Mouse (Mus musculus): ENCODE results near the gene Gp1ba. TPM values are rescaled to one million over a fixed set of nuclear protein-coding genes. Genes with fewer than 3 reads are reported as not detected.

The Gp1ba gene
- total and polyA plus RNA-seq, 2 experiments from 2014 or later, result 0.16 TPM; not detected in 1

DNA sequence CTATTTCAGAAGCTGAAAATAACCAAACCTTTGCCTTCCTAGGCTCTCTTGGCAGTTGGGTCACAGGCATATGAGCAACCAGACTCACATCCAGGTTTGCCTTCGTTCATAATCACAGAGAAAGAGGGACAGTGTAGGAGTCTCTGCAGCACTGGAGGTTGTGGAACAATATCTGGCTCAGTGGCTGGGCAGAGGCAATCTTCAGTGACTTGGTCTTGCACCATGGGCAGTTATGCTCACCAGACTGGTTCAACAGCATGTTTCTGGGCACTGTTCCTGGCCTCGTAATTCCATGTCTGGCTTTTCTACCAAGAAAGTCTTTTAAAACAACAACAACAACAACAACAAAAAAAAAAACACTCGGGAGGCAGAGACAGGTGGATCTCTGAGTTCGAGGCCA is 3.3 kb upstream of the Gp1ba start:
- ATAC-seq (ENCODE audit: low FRiP score) (no peak), DNase-seq (ENCODE audit: low spot score) (no peak)
- H3K4me2 ChIP-seq (ENCODE audit: low read depth, low read length, poor library complexity, severe bottlenecking), result no peak overlapping the region
- no peaks in the 10 kb centered on the region for H3K36me3 ChIP-seq (ENCODE audit: insufficient read depth, low read length)
- H3K27me3 ChIP-seq (ENCODE audit: insufficient read depth, low read length), result no peaks in the 10 kb centered on the region
- H3K27ac ChIP-seq (ENCODE audit: low read depth, low read length), result no peak overlapping the region
- no peak overlapping the region for H3K9ac ChIP-seq (replicated peaks; ENCODE audit: low read length, poor library complexity, severe bottlenecking)
- no peak overlapping the region for H3K4me3 ChIP-seq (ENCODE audit: low read depth, low read length)
- WGBS, result 83% methylated on average over 4 of the region's 4 CpGs
- TF ChIP-seq CTCF (IDR thresholded peaks at IDR 0.05), result no peak
- H3K9me3 ChIP-seq (ENCODE audit: low read length), result no peaks in the 10 kb centered on the region
- no peaks in the 10 kb centered on the region for H3K4me1 ChIP-seq (ENCODE audit: insufficient read depth, low read length)

DNA sequence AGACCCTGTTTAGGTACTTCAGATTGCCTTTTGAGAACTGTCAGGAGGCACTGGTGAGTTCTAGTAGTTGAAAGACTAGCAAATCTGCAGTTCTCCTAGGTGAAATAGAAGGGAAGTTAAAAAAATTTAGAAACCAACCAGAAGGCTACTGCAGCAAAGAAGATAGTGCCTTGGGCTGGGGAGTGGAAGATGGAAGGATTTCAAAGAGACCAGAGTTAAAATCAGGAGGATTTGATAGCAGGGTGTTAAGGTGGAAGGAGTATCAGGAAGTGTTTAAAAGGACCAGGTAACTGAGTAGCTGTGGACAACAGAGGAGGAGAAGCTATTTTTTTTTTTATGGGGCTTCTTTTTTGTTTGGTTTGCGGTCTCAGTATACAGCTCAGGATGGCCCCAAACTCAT is 1.2 kb upstream of the Gp1ba start:
- Histone ChIP-seq H3K4me3 (ENCODE audit: low read depth, low read length) (no peak overlapping the region), H3K4me1 (ENCODE audit: insufficient read depth, low read length) (no peaks in the 10 kb centered on the region), H3K27me3 (ENCODE audit: insufficient read depth, low read length) (no peaks in the 10 kb centered on the region), H3K4me2 (ENCODE audit: low read depth, low read length, poor library complexity, severe bottlenecking) (no peak overlapping the region), H3K27ac (ENCODE audit: low read depth, low read length) (no peak overlapping the region), H3K9ac (replicated peaks; ENCODE audit: low read length, poor library complexity, severe bottlenecking) (no peak overlapping the region), H3K36me3 (ENCODE audit: insufficient read depth, low read length) (no peaks in the 10 kb centered on the region), H3K9me3 (ENCODE audit: low read length) (no peaks in the 10 kb centered on the region)
- TF ChIP-seq CTCF (IDR thresholded peaks at IDR 0.05), result no peak
- 94% methylated on average over 1 of the region's 1 CpGs for WGBS
- DNase-seq (ENCODE audit: low spot score) (no peak), ATAC-seq (ENCODE audit: low FRiP score) (no peak)

DNA sequence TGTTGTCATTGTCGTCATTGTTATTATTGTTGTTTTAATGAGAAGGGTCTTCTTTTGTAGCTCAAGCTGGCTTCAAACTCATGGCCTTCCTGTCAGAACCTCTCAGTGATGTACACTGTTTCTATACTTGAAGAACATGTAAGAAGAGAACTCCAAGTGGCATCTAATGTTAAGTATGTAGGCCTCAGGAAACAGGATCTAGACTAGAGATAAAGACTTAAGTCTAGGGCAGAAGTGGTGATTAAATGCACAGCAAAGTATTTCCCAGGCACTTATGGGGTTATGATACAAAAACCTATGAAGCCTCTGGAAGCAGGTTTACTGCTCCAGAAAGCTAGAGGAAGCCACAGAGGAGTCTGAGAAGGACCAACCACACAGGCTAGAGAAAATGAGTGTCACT is 629 bp upstream of the Gp1ba start:
- no peak for TF ChIP-seq CTCF (IDR thresholded peaks at IDR 0.05)
- ATAC-seq (ENCODE audit: low FRiP score), result no peak

GRCm38 (mm10) chr11:70639976-70640375 is 1.1 kb downstream of the Gp1ba start:
- no peak for ATAC-seq (ENCODE audit: low FRiP score)
- no peaks in the 10 kb centered on the region for H3K9me3 ChIP-seq (ENCODE audit: low read length)
- 85% methylated on average over 8 of the region's 8 CpGs for WGBS
- no peak overlapping the region for H3K4me3 ChIP-seq (ENCODE audit: low read depth, low read length)
- H3K36me3 ChIP-seq (ENCODE audit: insufficient read depth, low read length), result peaks cover 8% of the 10 kb centered on the region
- H3K27me3 ChIP-seq (ENCODE audit: insufficient read depth, low read length), result no peaks in the 10 kb centered on the region
- no peak for DNase-seq (ENCODE audit: low spot score)
- no peak overlapping the region for H3K27ac ChIP-seq (ENCODE audit: low read depth, low read length)
- H3K9ac ChIP-seq (replicated peaks; ENCODE audit: low read length, poor library complexity, severe bottlenecking), result no peak overlapping the region
- no peak overlapping the region for H3K4me2 ChIP-seq (ENCODE audit: low read depth, low read length, poor library complexity, severe bottlenecking)
- H3K4me1 ChIP-seq (ENCODE audit: insufficient read depth, low read length), result no peaks in the 10 kb centered on the region
- TF ChIP-seq CTCF (IDR thresholded peaks at IDR 0.05), result no peak

More for the DNA sequence above, 629 bp upstream of the Gp1ba start:
- no peaks in the 10 kb centered on the region for H3K27me3 ChIP-seq (ENCODE audit: insufficient read depth, low read length)
- H3K9ac ChIP-seq (replicated peaks; ENCODE audit: low read length, poor library complexity, severe bottlenecking), result no peak overlapping the region
- no peaks in the 10 kb centered on the region for H3K4me1 ChIP-seq (ENCODE audit: insufficient read depth, low read length)
- no peaks in the 10 kb centered on the region; the same call in 1 of the 2 replicates for H3K36me3 ChIP-seq (ENCODE audit: insufficient read depth, low read length)
- H3K4me3 ChIP-seq (ENCODE audit: low read depth, low read length), result no peak overlapping the region
- H3K27ac ChIP-seq (ENCODE audit: low read depth, low read length), result no peak overlapping the region
- no peak for DNase-seq (ENCODE audit: low spot score)
- H3K4me2 ChIP-seq (ENCODE audit: low read depth, low read length, poor library complexity, severe bottlenecking), result no peak overlapping the region
- WGBS, result 76% methylated on average over 1 of the region's 1 CpGs
- H3K9me3 ChIP-seq (ENCODE audit: low read length), result no peaks in the 10 kb centered on the region

- H3K27me3 ChIP-seq (ENCODE audit: insufficient read depth, low read length), result no peaks in the 10 kb centered on the region
- H3K9ac ChIP-seq (replicated peaks; ENCODE audit: low read length, poor library complexity, severe bottlenecking), result no peak overlapping the region
- no peak for TF ChIP-seq CTCF (IDR thresholded peaks at IDR 0.05)
- no peaks in the 10 kb centered on the region for H3K9me3 ChIP-seq (ENCODE audit: low read length)
- H3K4me1 ChIP-seq (ENCODE audit: insufficient read depth, low read length), result peaks cover 7% of the 10 kb centered on the region; the same call in 1 of the 2 replicates
- ATAC-seq (ENCODE audit: low FRiP score) (no peak), DNase-seq (ENCODE audit: low spot score) (no peak)
- 86% methylated on average over 7 of the region's 7 CpGs for WGBS
- H3K36me3 ChIP-seq (ENCODE audit: insufficient read depth, low read length), result peaks cover 11% of the 10 kb centered on the region
- no peak overlapping the region for H3K4me3 ChIP-seq (ENCODE audit: low read depth, low read length)
- H3K4me2 ChIP-seq (ENCODE audit: low read depth, low read length, poor library complexity, severe bottlenecking), result no peak overlapping the region
- no peak overlapping the region for H3K27ac ChIP-seq (ENCODE audit: low read depth, low read length)
These were observed 2.3 kb downstream of the Gp1ba start for GRCm38 (mm10) chr11:70641241-70641640.

DNA sequence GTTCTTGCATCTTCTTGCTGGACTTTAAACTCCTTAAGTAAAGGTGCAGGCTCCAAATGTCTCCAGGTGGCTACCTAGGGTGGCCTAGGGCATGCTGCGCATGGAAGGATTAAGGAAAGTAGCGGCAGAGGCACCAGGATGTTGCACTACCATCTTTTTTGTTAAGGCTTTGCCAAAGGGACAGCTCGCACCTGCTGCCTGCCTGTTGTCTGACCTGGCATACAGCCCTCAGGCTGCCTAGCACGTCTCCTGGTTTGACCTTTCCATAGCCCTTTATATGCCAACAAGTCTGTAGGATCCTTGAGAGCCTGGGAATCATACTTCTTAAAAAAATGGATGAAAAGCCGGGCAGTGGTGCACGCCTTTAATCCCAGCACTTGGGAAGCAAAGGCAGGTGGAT is 4.1 kb downstream of the Gp1ba start:
- Histone ChIP-seq H3K36me3 (ENCODE audit: insufficient read depth, low read length) (peaks cover 11% of the 10 kb centered on the region), H3K9ac (replicated peaks; ENCODE audit: low read length, poor library complexity, severe bottlenecking) (no peak overlapping the region)
- WGBS, result 95% methylated on average over 6 of the region's 6 CpGs

More for the DNA sequence above, 4.1 kb downstream of the Gp1ba start:
- Histone ChIP-seq H3K27ac (ENCODE audit: low read depth, low read length) (no peak overlapping the region), H3K9me3 (ENCODE audit: low read length) (no peaks in the 10 kb centered on the region), H3K4me3 (ENCODE audit: low read depth, low read length) (no peak overlapping the region), H3K4me2 (ENCODE audit: low read depth, low read length, poor library complexity, severe bottlenecking) (no peak overlapping the region), H3K4me1 (ENCODE audit: insufficient read depth, low read length) (peaks cover 10% of the 10 kb centered on the region; the same call in 1 of the 2 replicates), H3K27me3 (ENCODE audit: insufficient read depth, low read length) (no peaks in the 10 kb centered on the region)
- no peak for TF ChIP-seq CTCF (IDR thresholded peaks at IDR 0.05)
- ATAC-seq (ENCODE audit: low FRiP score) (no peak), DNase-seq (ENCODE audit: low spot score) (no peak)
